ENCODE assay signal across 8 mouse cellular contexts in genomic region chr3:129303941-129304340, GRCm38 (mm10). TPM values are rescaled to one million over a fixed set of nuclear protein-coding genes. Genes with fewer than 3 reads are reported as not detected.
DNase-seq lines count a peak whose midpoint lies in the region; ATAC-seq and TF ChIP-seq lines count a peak whose summit lies in the region.

No protein-coding gene starts in this region.

- no peaks in the 10 kb centered on the region for H3K36me3 ChIP-seq in heart, postnatal 0 days (replicated peaks; ENCODE audit: control insufficient read depth, insufficient read depth, low read length)
- no peaks in the 10 kb centered on the region for H3K36me3 ChIP-seq in heart, embryonic 11.5 days (ENCODE audit: control insufficient read depth, insufficient read depth, low read length)
- H3K36me3 ChIP-seq in thymus, adult 2 months (ENCODE audit: control insufficient read depth, insufficient read depth, low read length), result no peaks in the 10 kb centered on the region
- no peaks in the 10 kb centered on the region for H3K36me3 ChIP-seq in splenic B cell, adult 2 months (ENCODE audit: control insufficient read depth, insufficient read depth, low read length, poor library complexity, severe bottlenecking)

- no peaks in the 10 kb centered on the region for H3K4me1 ChIP-seq in heart, postnatal 0 days (ENCODE audit: control insufficient read depth, insufficient read depth)
- H3K4me1 ChIP-seq in heart, embryonic 11.5 days (ENCODE audit: control insufficient read depth, insufficient read depth, low read length), result no peaks in the 10 kb centered on the region
- H3K4me1 ChIP-seq in thymus, adult 2 months (replicated peaks; ENCODE audit: control insufficient read depth, insufficient read depth, low read length), result peaks cover 4% of the 10 kb centered on the region; the same call in 1 of the 2 replicates
- no peaks in the 10 kb centered on the region for H3K4me1 ChIP-seq in cortical plate, adult 2 months (ENCODE audit: control insufficient read depth, insufficient read depth, low read length)

- H3K27me3 ChIP-seq in heart, postnatal 0 days (ENCODE audit: control insufficient read depth, insufficient read depth, low read length), result no peaks in the 10 kb centered on the region
- H3K27me3 ChIP-seq in heart, embryonic 11.5 days (ENCODE audit: control insufficient read depth, insufficient read depth, low read length), result no peaks in the 10 kb centered on the region
- no peaks in the 10 kb centered on the region for H3K27me3 ChIP-seq in thymus, adult 2 months (ENCODE audit: control insufficient read depth, insufficient read depth, low read length)
- no peaks in the 10 kb centered on the region for H3K27me3 ChIP-seq in splenic B cell, adult 2 months (ENCODE audit: control insufficient read depth, insufficient read depth, low read length, poor library complexity, severe bottlenecking)

- intact Hi-C loops in left cerebral cortex, postnatal 14 days (cut with DNase I), result loop anchor here (10.0 kb wide), 2 partner anchors 231 to 771 kb away; partner anchors contain the start of gene Elovl6

- ATAC-seq in heart, postnatal 0 days (ENCODE audit: insufficient read depth, low read depth), result no peak
- no peak for ATAC-seq in heart, embryonic 11.5 days (replicated peaks; ENCODE audit: insufficient number of reproducible peaks, low FRiP score, low TSS enrichment)
- no peak for ATAC-seq in monocyte, adult 5-6 weeks (replicated peaks; ENCODE audit: insufficient number of reproducible peaks, low FRiP score, low TSS enrichment, poor library complexity, severe bottlenecking)

- H3K27ac ChIP-seq in heart, postnatal 0 days (ENCODE audit: low read depth), result no peak overlapping the region
- H3K27ac ChIP-seq in heart, embryonic 11.5 days (ENCODE audit: low read depth, low read length), result no peak overlapping the region
- no peak overlapping the region for H3K27ac ChIP-seq in thymus, adult 2 months (ENCODE audit: control insufficient read depth, insufficient read depth, low read length)
- H3K27ac ChIP-seq in cortical plate, adult 2 months (ENCODE audit: insufficient read depth, low read length), result no peak overlapping the region

- TF ChIP-seq EP300 in heart, postnatal 0 days (IDR thresholded peaks at IDR 0.05; ENCODE audit: low read depth), result no peak

- H3K9ac ChIP-seq in heart, postnatal 0 days (replicated peaks; ENCODE audit: low read depth, low read length), result no peak overlapping the region
- H3K9ac ChIP-seq in heart, embryonic 11.5 days (ENCODE audit: low read depth, low read length), result no peak overlapping the region

- peak; percentile 80 for TF ChIP-seq CTCF in heart, postnatal 0 days (IDR thresholded peaks at IDR 0.05; ENCODE audit: low read depth)
- TF ChIP-seq CTCF in thymus, adult 2 months (IDR thresholded peaks at IDR 0.05; ENCODE audit: borderline replicate concordance, control insufficient read depth, extremely low read depth, insufficient read depth, low read length, poor library complexity), result no peak
- TF ChIP-seq CTCF in cortical plate, adult 2 months (IDR thresholded peaks at IDR 0.05; ENCODE audit: extremely low read depth, insufficient read depth, low read length), result peak; percentile 73

- 6% methylated on average over 3 of the region's 3 CpGs for WGBS in heart, postnatal 0 days
- WGBS in heart, embryonic 11.5 days (ENCODE audit: insufficient replicate concordance), result 10% methylated on average over 3 of the region's 3 CpGs
- WGBS in thymus, adult 2 months, result 7% methylated on average over 3 of the region's 3 CpGs

- no peak overlapping the region for H3K4me2 ChIP-seq in heart, postnatal 0 days (ENCODE audit: low read depth, low read length)
- no peak overlapping the region for H3K4me2 ChIP-seq in heart, embryonic 11.5 days

- TF ChIP-seq POLR2A in thymus, adult 2 months (IDR thresholded peaks at IDR 0.05; ENCODE audit: control insufficient read depth, extremely low read depth, insufficient read depth, low read length, poor library complexity), result no peak
- no peak for TF ChIP-seq POLR2A in cortical plate, adult 2 months (IDR thresholded peaks at IDR 0.05; ENCODE audit: extremely low read depth, insufficient read depth, low read length)

- DNase-seq in heart, postnatal 0 days (ENCODE audit: low spot score), result peak; percentile 64
- peak; percentile 49 for DNase-seq in thymus, adult 2 months
- no peak for DNase-seq in thymus, adult 18-20 months
- peak; percentile 26 to 58 for DNase-seq in left cerebral cortex, postnatal 14 days (ENCODE audit: low spot score in 2 of 2)
- peak; percentile 60 for DNase-seq in splenic B cell, adult 2 months (ENCODE audit: low read depth, low spot score)

- no peaks in the 10 kb centered on the region for H3K9me3 ChIP-seq in heart, postnatal 0 days (replicated peaks; ENCODE audit: control insufficient read depth, low read length)
- no peaks in the 10 kb centered on the region for H3K9me3 ChIP-seq in heart, embryonic 11.5 days (replicated peaks; ENCODE audit: control insufficient read depth, low read length)

- H3K4me3 ChIP-seq in heart, postnatal 0 days (ENCODE audit: low read depth, low read length), result no peak overlapping the region
- no peak overlapping the region for H3K4me3 ChIP-seq in heart, embryonic 11.5 days (ENCODE audit: low read depth, low read length)
- no peak overlapping the region for H3K4me3 ChIP-seq in thymus, adult 2 months (ENCODE audit: control insufficient read depth, insufficient read depth, low read length)
- no peak overlapping the region for H3K4me3 ChIP-seq in cortical plate, adult 2 months (ENCODE audit: insufficient read depth, low read length)

RNA-seq across cellular contexts. Expression of gene Enpep, which starts 28.6 kb away (rescaled TPM):
- 8.4 and 11.2 TPM in 2 replicates for total RNA-seq in heart, postnatal 0 days (2014; rRNA removed; ENCODE audit: low replicate concordance)
- 8.3 and 9.0 TPM in 2 replicates for polyA plus RNA-seq in heart, postnatal 0 days (2015; fragmentation: Nextera tagmentation; extraction: Ambion mirVana)
- polyA plus RNA-seq in heart, embryonic 11.5 days (2014; fragmentation: Nextera tagmentation; extraction: Ambion mirVana), result 12.9 and 14.0 TPM in 2 replicates
- 5.6 and 6.5 TPM in 2 replicates for polyA plus RNA-seq in thymus, adult 2 months (2012; rRNA removed)
- 2.1 and 2.8 TPM in 2 replicates for polyA plus RNA-seq in cortical plate, adult 2 months (2012; rRNA removed)
- 1 to 10 TPM; 1.8 to 2.0 TPM for total RNA-seq in left cerebral cortex, postnatal 14 days (2021)
- 0.19 TPM in 1 of 3 replicates, not detected in the others for total RNA-seq in monocyte, adult 5-6 weeks (2017)

Comparison
In these comparisons a context has a peak if more than half of its experiments do, and no peak if none do; other contexts are left out.
1. DNase-seq: peak in heart, postnatal 0 days (single experiment), thymus, adult 2 months (single experiment), left cerebral cortex, postnatal 14 days (2 of 2) and splenic B cell, adult 2 months (single experiment); none in thymus, adult 18-20 months (0 of 2).